Mouse (Mus musculus) left cerebral cortex, adult 9 months (tissue): ENCODE measurements at regions not wholly inside any gene's neighbourhood (a gene's known extent, or its start where the extent isn't known, plus 50 kb on each side); places are given as distances from the start of the nearest gene placed in this dataset.

Source experiments
- DNase-seq, 2 experiments: peaks; one replicate each; pipeline ENCODE4 v3.0.0; 2022; ENCODE audit warnings: low spot score in 2 of 2

GRCm38 (mm10) chr1:191486766-191487165 is 83.7 kb upstream of the Ppp2r5a start:
- DNase-seq: no peak

GRCm38 (mm10) chr1:191484726-191485425 is 81.8 kb upstream of the Ppp2r5a start:
- peak in 1 of 2 experiments; percentile 53 for DNase-seq

GRCm38 (mm10) chr1:191479906-191480379 is 76.9 kb upstream of the Ppp2r5a start:
- DNase-seq: no peak

- DNase-seq: no peak
These were observed 69.5 kb upstream of the Ppp2r5a start for GRCm38 (mm10) chr1:191472551-191472950.

- no peak for DNase-seq
These were observed 68.4 kb upstream of the Ppp2r5a start for GRCm38 (mm10) chr1:191471489-191471888.

GRCm38 (mm10) chr1:191470190-191470985 is 67.3 kb upstream of the Ppp2r5a start:
- peak; percentile 84 to 85 for DNase-seq

- DNase-seq: peak in 1 of 2 experiments; percentile 30
These were observed 65.9 kb upstream of the Ppp2r5a start for GRCm38 (mm10) chr1:191468837-191469529.

GRCm38 (mm10) chr1:191466261-191466660 is 63.2 kb upstream of the Ppp2r5a start:
- DNase-seq: no peak

GRCm38 (mm10) chr1:191465723-191466122 is 62.7 kb upstream of the Ppp2r5a start:
- no peak for DNase-seq

- DNase-seq: no peak
These were observed 62.1 kb upstream of the Ppp2r5a start for GRCm38 (mm10) chr1:191465170-191465569.

- DNase-seq: no peak
These were observed 58.9 kb upstream of the Ppp2r5a start for GRCm38 (mm10) chr1:191461811-191462491.

- DNase-seq: no peak
These were observed 56.0 kb upstream of the Ppp2r5a start for GRCm38 (mm10) chr1:191459066-191459465.

- DNase-seq: no peak
These were observed 55.2 kb upstream of the Ppp2r5a start for GRCm38 (mm10) chr1:191458292-191458691.

- DNase-seq: no peak
These were observed 54.0 kb upstream of the Ppp2r5a start for GRCm38 (mm10) chr1:191457103-191457502.

GRCm38 (mm10) chr1:191454604-191455003 is 51.5 kb upstream of the Ppp2r5a start:
- DNase-seq: no peak

- no peak for DNase-seq
These were observed 50.5 kb upstream of the Ppp2r5a start for GRCm38 (mm10) chr1:191453589-191453988.
